7 mouse cellular contexts compared by ENCODE assay signal in genomic region chr4:141236856-141237255, GRCm38 (mm10). TPM values are rescaled to one million over a fixed set of nuclear protein-coding genes. Genes with fewer than 3 reads are reported as not detected.
"Had no signal": no experiment of that assay in that cellular context is flagged by ENCODE, and none has a peak within 500 bp of the region (broad histone marks: within the 10 kb centered on the region; RNA-seq: fewer than 3 reads in every experiment).

No protein-coding gene starts in this region.

- DNase-seq: kidney, adult 18-20 months; kidney, postnatal 10 days; kidney, postnatal 4 days; lung, postnatal 36 days; right cerebral cortex, adult 18-20 months; thymus, postnatal 4 days had no signal

RNA-seq across cellular contexts. Expression of gene Arhgef19, which starts 2.4 kb away (rescaled TPM):
- total RNA-seq: megakaryocyte progenitor cell, adult 5-6 weeks had no signal
